Mouse (Mus musculus) liver, postnatal 0 days (tissue): ENCODE results near the gene Olfml2a.

Source experiments
- CTCF ChIP-seq: sonication (generic); IDR thresholded peaks from 2 replicates; pipeline ENCODE4 v1.5.1; 2016; ENCODE audit warnings: antibody characterized with exemption, low read depth
- EP300 ChIP-seq: IDR thresholded peaks from 2 replicates; pipeline ENCODE4 v1.6.1; 2016; ENCODE audit warnings: antibody characterized with exemption, low read depth, mild to moderate bottlenecking

- no peak for TF ChIP-seq CTCF
- no peak for TF ChIP-seq EP300
These were observed 44.4 kb downstream of the Olfml2a start for GRCm38 (mm10) chr2:38975941-38976805.
